Mouse (Mus musculus) lung, adult 18-20 months (tissue): ENCODE measurements at regions not wholly inside any gene's neighbourhood (a gene's known extent, or its start where the extent isn't known, plus 50 kb on each side); places are given as distances from the start of the nearest gene placed in this dataset.

Experiments
- DNase-seq, 2 experiments: peaks; one replicate each; pipeline ENCODE4 v3.0.0; 2022; ENCODE audit warnings: mixed read lengths in 2 of 2

- no peak for DNase-seq
Observed at GRCm38 (mm10) chr2:51008251-51008533, 140.7 kb downstream of the Rnd3 start.

- DNase-seq: no peak
Observed at GRCm38 (mm10) chr2:51007409-51008250, 141.3 kb downstream of the Rnd3 start.

- DNase-seq: no peak
Observed at GRCm38 (mm10) chr2:51006818-51007217, 142.1 kb downstream of the Rnd3 start.

GRCm38 (mm10) chr2:51001548-51001947 lies 147.4 kb downstream of the Rnd3 start:
- peak; percentile 15 to 45 for DNase-seq

GRCm38 (mm10) chr2:50983883-50984410 lies 165.0 kb downstream of the Rnd3 start:
- DNase-seq: no peak

- DNase-seq: no peak
Observed at GRCm38 (mm10) chr2:50982571-50982970, 166.3 kb downstream of the Rnd3 start.

GRCm38 (mm10) chr2:50978356-50978755 lies 170.6 kb downstream of the Rnd3 start:
- no peak for DNase-seq

- no peak for DNase-seq
Observed at GRCm38 (mm10) chr2:50971131-50971825, 177.6 kb downstream of the Rnd3 start.

- no peak for DNase-seq
Observed at GRCm38 (mm10) chr2:50968382-50968781, 180.5 kb downstream of the Rnd3 start.

- no peak for DNase-seq
Observed at GRCm38 (mm10) chr2:50967826-50968225, 181.1 kb downstream of the Rnd3 start.

- no peak for DNase-seq
Observed at GRCm38 (mm10) chr2:50967133-50967532, 181.8 kb downstream of the Rnd3 start.

GRCm38 (mm10) chr2:50965485-50966017 lies 183.4 kb downstream of the Rnd3 start:
- DNase-seq: no peak

- DNase-seq: peak in 1 of 2 experiments; percentile 7
Observed at GRCm38 (mm10) chr2:50964062-50964461, 184.8 kb downstream of the Rnd3 start.

- no peak for DNase-seq
Observed at GRCm38 (mm10) chr2:50961049-50961448, 187.9 kb downstream of the Rnd3 start.

GRCm38 (mm10) chr2:50959323-50959722 lies 189.6 kb downstream of the Rnd3 start:
- no peak for DNase-seq

- no peak for DNase-seq
Observed at GRCm38 (mm10) chr2:50954361-50955066, 194.4 kb downstream of the Rnd3 start.

- DNase-seq: no peak
Observed at GRCm38 (mm10) chr2:50951027-50951426, 197.9 kb downstream of the Rnd3 start.

GRCm38 (mm10) chr2:50949717-50950116 lies 199.2 kb downstream of the Rnd3 start:
- DNase-seq: no peak

- DNase-seq: no peak
Observed at GRCm38 (mm10) chr2:50945526-50945925, 203.4 kb downstream of the Rnd3 start.

- peak; percentile 28 to 47 for DNase-seq
Observed at GRCm38 (mm10) chr2:50943180-50943579, 205.7 kb downstream of the Rnd3 start.

GRCm38 (mm10) chr2:50942741-50943140 lies 206.2 kb downstream of the Rnd3 start:
- peak in 1 of 2 experiments; percentile 5 for DNase-seq

GRCm38 (mm10) chr2:50932936-50933335 lies 216.0 kb downstream of the Rnd3 start:
- no peak for DNase-seq

GRCm38 (mm10) chr2:50921002-50921401 lies 227.9 kb downstream of the Rnd3 start:
- no peak for DNase-seq
